Mouse (Mus musculus) limb, embryonic 11.5 days (tissue): ENCODE measurements around the gene Dscam. TPM values are rescaled to one million over a fixed set of nuclear protein-coding genes. Genes with fewer than 3 reads are reported as not detected.

Experiments used
- ATAC-seq: fragments of 200-750 bp; cut with Nextera tagmentation; 2 replicates; pipeline ENCODE4 v1.8.0; 2017; ENCODE audit warnings: low read depth; ENCODE audit not compliant: insufficient number of reproducible peaks, low FRiP score, low TSS enrichment
- DNase-seq: peaks from one replicate; pipeline ENCODE4 v3.0.0-alpha.2; 2015; ENCODE audit warnings: low spot score
- H3K27ac ChIP-seq: fragments of 300-500 bp; sonication (generic); replicated peaks from 2 replicates; pipeline ENCODE4 v1.5.1; 2014; ENCODE audit warnings: low read depth, mild to moderate bottlenecking, low read length
- H3K27me3 ChIP-seq: fragments of 300-500 bp; sonication (generic); 2 replicates; pipeline ENCODE4 v1.6.1; 2014; ENCODE audit warnings: mild to moderate bottlenecking, low read length, mixed read lengths; ENCODE audit not compliant: control insufficient read depth, insufficient read depth
- H3K36me3 ChIP-seq: fragments of 300-500 bp; sonication (generic); 2 replicates; pipeline ENCODE4 v1.6.1; 2014; ENCODE audit warnings: mild to moderate bottlenecking, low read length, moderate library complexity, mixed read lengths; ENCODE audit not compliant: control insufficient read depth, insufficient read depth
- H3K4me1 ChIP-seq: fragments of 300-500 bp; sonication (generic); 2 replicates; pipeline ENCODE4 v1.6.1; 2014; ENCODE audit warnings: low read length, mixed read lengths; ENCODE audit not compliant: control insufficient read depth, insufficient read depth
- H3K4me2 ChIP-seq: fragments of 300-500 bp; sonication (generic); 2 replicates; pipeline ENCODE4 v1.6.1; 2014; ENCODE audit warnings: low read depth, mild to moderate bottlenecking, moderate library complexity; ENCODE audit not compliant: severe bottlenecking
- H3K4me3 ChIP-seq: fragments of 300-500 bp; sonication (generic); 2 replicates; pipeline ENCODE4 v1.5.1; 2014; ENCODE audit warnings: low read depth, low read length
- H3K9ac ChIP-seq: fragments of 300-500 bp; sonication (generic); 2 replicates; pipeline ENCODE4 v1.6.1; 2014; ENCODE audit warnings: mild to moderate bottlenecking, low read length
- H3K9me3 ChIP-seq: fragments of 300-500 bp; sonication (generic); 2 replicates; pipeline ENCODE4 v1.6.1; 2016; ENCODE audit warnings: low read length; ENCODE audit not compliant: control insufficient read depth
- WGBS: fragments of 180-500 bp; shearing (Covaris S2); extraction: QIAGEN DNeasy Blood & Tissue Kit; methylation state at CpG from one replicate; pipeline ENCODE4 v1.1.7; 2014; 5-methylcytosine and 5-hydroxymethylcytosine counted together
- polyA plus RNA-seq: library from polyadenylated mRNA; unstranded; fragments of >200 nt; fragmentation: Nextera tagmentation; extraction: Ambion mirVana; gene quantifications from 2 replicates; pipeline ENCODE4 v1.2.1, GENCODE M21; 2014

The Dscam gene
- polyA plus RNA-seq, 1 experiment from 2014 or later, result 0.11 TPM

GRCm38 (mm10) chr16:96730881-96731280 lies 439.7 kb downstream of the Dscam start:
- H3K27me3 ChIP-seq, result no peaks in the 10 kb centered on the region
- H3K36me3 ChIP-seq, result no peaks in the 10 kb centered on the region
- H3K9me3 ChIP-seq, result no peaks in the 10 kb centered on the region
- H3K4me2 ChIP-seq, result no peak overlapping the region
- no peaks in the 10 kb centered on the region for H3K4me1 ChIP-seq
- DNase-seq (no peak), ATAC-seq (no peak)
- no peak overlapping the region for H3K9ac ChIP-seq
- WGBS, result 85% methylated on average over 3 of the region's 3 CpGs
- no peak overlapping the region for H3K4me3 ChIP-seq
- no peak overlapping the region for H3K27ac ChIP-seq

GRCm38 (mm10) chr16:96727836-96728774 lies 442.4 kb downstream of the Dscam start:
- ATAC-seq, result no peak
- H3K9me3 ChIP-seq, result no peaks in the 10 kb centered on the region
- H3K36me3 ChIP-seq, result no peaks in the 10 kb centered on the region
- WGBS, result 58% methylated on average over 13 of the region's 13 CpGs
- H3K27me3 ChIP-seq, result no peaks in the 10 kb centered on the region
- no peak for DNase-seq
- H3K9ac ChIP-seq, result no peak overlapping the region
- no peak overlapping the region for H3K4me2 ChIP-seq
- no peak overlapping the region for H3K4me3 ChIP-seq
- H3K27ac ChIP-seq, result no peak overlapping the region
- no peaks in the 10 kb centered on the region for H3K4me1 ChIP-seq

GRCm38 (mm10) chr16:96725071-96725724 lies 445.4 kb downstream of the Dscam start:
- Histone ChIP-seq H3K4me2 (no peak overlapping the region), H3K4me3 (no peak overlapping the region), H3K4me1 (no peaks in the 10 kb centered on the region), H3K36me3 (no peaks in the 10 kb centered on the region), H3K9ac (no peak overlapping the region), H3K9me3 (no peaks in the 10 kb centered on the region), H3K27me3 (no peaks in the 10 kb centered on the region), H3K27ac (no peak overlapping the region)
- no peak for ATAC-seq
- DNase-seq, result no peak
- WGBS, result 88% methylated on average over 8 of the region's 8 CpGs

GRCm38 (mm10) chr16:96724591-96724990 lies 446.0 kb downstream of the Dscam start:
- Histone ChIP-seq H3K36me3 (no peaks in the 10 kb centered on the region), H3K4me1 (no peaks in the 10 kb centered on the region), H3K4me2 (no peak overlapping the region), H3K9me3 (no peaks in the 10 kb centered on the region), H3K4me3 (no peak overlapping the region), H3K9ac (no peak overlapping the region), H3K27me3 (no peaks in the 10 kb centered on the region), H3K27ac (no peak overlapping the region)
- WGBS, result 45% methylated on average over 5 of the region's 5 CpGs
- ATAC-seq, result no peak
- no peak for DNase-seq

- 51% methylated on average over 3 of the region's 3 CpGs for WGBS
- H3K27me3 ChIP-seq, result no peaks in the 10 kb centered on the region
- H3K9ac ChIP-seq, result no peak overlapping the region
- no peak overlapping the region for H3K27ac ChIP-seq
- no peak overlapping the region for H3K4me3 ChIP-seq
- H3K9me3 ChIP-seq, result no peaks in the 10 kb centered on the region
- no peaks in the 10 kb centered on the region for H3K4me1 ChIP-seq
- DNase-seq (no peak), ATAC-seq (no peak)
- H3K4me2 ChIP-seq, result no peak overlapping the region
- H3K36me3 ChIP-seq, result no peaks in the 10 kb centered on the region
Measured at GRCm38 (mm10) chr16:96724123-96724522, 446.4 kb downstream of the Dscam start.

- DNase-seq, result no peak
- no peak overlapping the region for H3K4me3 ChIP-seq
- no peak for ATAC-seq
- no peaks in the 10 kb centered on the region for H3K9me3 ChIP-seq
- 93% methylated on average over 2 of the region's 2 CpGs for WGBS
- H3K27ac ChIP-seq, result no peak overlapping the region
- H3K4me2 ChIP-seq, result no peak overlapping the region
- H3K4me1 ChIP-seq, result no peaks in the 10 kb centered on the region
- no peaks in the 10 kb centered on the region for H3K36me3 ChIP-seq
- no peak overlapping the region for H3K9ac ChIP-seq
- no peaks in the 10 kb centered on the region for H3K27me3 ChIP-seq
Measured at GRCm38 (mm10) chr16:96723066-96723669, 447.4 kb downstream of the Dscam start.

GRCm38 (mm10) chr16:96722135-96722534 lies 448.4 kb downstream of the Dscam start:
- no peaks in the 10 kb centered on the region for H3K36me3 ChIP-seq
- no peaks in the 10 kb centered on the region for H3K4me1 ChIP-seq
- no peaks in the 10 kb centered on the region for H3K9me3 ChIP-seq
- no peaks in the 10 kb centered on the region for H3K27me3 ChIP-seq
- no peak overlapping the region for H3K4me3 ChIP-seq
- no peak overlapping the region for H3K27ac ChIP-seq
- DNase-seq (no peak), ATAC-seq (no peak)
- H3K4me2 ChIP-seq, result no peak overlapping the region
- no peak overlapping the region for H3K9ac ChIP-seq
- WGBS, result 75% methylated on average over 3 of the region's 3 CpGs

GRCm38 (mm10) chr16:96721241-96721640 lies 449.3 kb downstream of the Dscam start:
- 63% methylated on average over 9 of the region's 9 CpGs for WGBS
- H3K27me3 ChIP-seq, result no peaks in the 10 kb centered on the region
- ATAC-seq, result no peak

More at GRCm38 (mm10) chr16:96721241-96721640, 449.3 kb downstream of the Dscam start:
- DNase-seq, result no peak
- no peaks in the 10 kb centered on the region for H3K9me3 ChIP-seq
- no peaks in the 10 kb centered on the region for H3K4me1 ChIP-seq
- H3K4me2 ChIP-seq, result no peak overlapping the region
- no peaks in the 10 kb centered on the region for H3K36me3 ChIP-seq
- no peak overlapping the region for H3K27ac ChIP-seq
- H3K9ac ChIP-seq, result no peak overlapping the region
- H3K4me3 ChIP-seq, result no peak overlapping the region
